Mouse (Mus musculus) spleen, adult 2 months (tissue): ENCODE measurements around the gene Hnrnpul2.

ENCODE experiments used
- CTCF ChIP-seq: fragments of 200-500 bp; IDR thresholded peaks from 2 replicates; pipeline ENCODE4 v1.5.1; 2011; ENCODE audit warnings: mild to moderate bottlenecking, inconsistent platforms; ENCODE audit not compliant: insufficient read depth, insufficient read length, insufficient replicate concordance; ENCODE audit errors: extremely low read depth
- POLR2A ChIP-seq: fragments of 200-500 bp; IDR thresholded peaks from 2 replicates; pipeline ENCODE4 v1.6.1; 2011; ENCODE audit warnings: low read depth, low read length, inconsistent platforms

- TF ChIP-seq CTCF = no peak
- TF ChIP-seq POLR2A = no peak
These were observed 4.0 kb upstream of the Hnrnpul2 start for GRCm38 (mm10) chr19:8815812-8816211.
